Mouse (Mus musculus): Measurements from ENCODE around the gene Ephb1.

- no peak for TF ChIP-seq MEF2A (IDR thresholded peaks at IDR 0.05; ENCODE audit: borderline replicate concordance, low read depth, low read length)
- TF ChIP-seq JUND (conservative IDR thresholded peaks at IDR 0.05; ENCODE audit: low read depth, low read length) = no peak
- TF ChIP-seq POLR2A (IDR thresholded peaks at IDR 0.05; ENCODE audit: low read depth, low read length) = no peak
- no peak for TF ChIP-seq CTCF (conservative IDR thresholded peaks at IDR 0.05 in 1 of 2, IDR thresholded peaks at IDR 0.05 in 1 of 2; ENCODE audit: low read depth in 2 of 2, low read length in 2 of 2)
- no peak for TF ChIP-seq CHD2 (IDR thresholded peaks at IDR 0.05; ENCODE audit: low read length)
- no peak for TF ChIP-seq IRF4 (IDR thresholded peaks at IDR 0.05; ENCODE audit: low read depth, low read length)
These were observed 92.4 kb downstream of the Ephb1 start for GRCm38 (mm10) chr9:102262100-102262501.

Measured in CH12.LX (cell line).